Mouse (Mus musculus) small intestine, adult 2 months (tissue): Measurements from ENCODE around the gene Itga3. TPM values are rescaled to one million over a fixed set of nuclear protein-coding genes. Genes with fewer than 3 reads are reported as not detected.

Source experiments
- H3K27ac ChIP-seq: fragments of 200-500 bp; 2 replicates; pipeline ENCODE4 v1.5.1; 2012; ENCODE audit warnings: low read depth, low read length, control low read depth, inconsistent platforms; ENCODE audit not compliant: insufficient read depth
- H3K27me3 ChIP-seq: fragments of 200-500 bp; 2 replicates; pipeline ENCODE4 v1.6.1; 2012; ENCODE audit warnings: mild to moderate bottlenecking, moderate library complexity, low read length, inconsistent platforms; ENCODE audit not compliant: control insufficient read depth, insufficient read depth
- H3K36me3 ChIP-seq: fragments of 200-500 bp; 2 replicates; pipeline ENCODE4 v1.6.1; 2012; ENCODE audit warnings: mild to moderate bottlenecking, low read length, control low read depth, inconsistent platforms; ENCODE audit not compliant: control insufficient read depth, insufficient read depth
- H3K4me1 ChIP-seq: fragments of 200-500 bp; 2 replicates; pipeline ENCODE4 v1.6.1; 2012; ENCODE audit warnings: low read length, inconsistent platforms, mixed read lengths; ENCODE audit not compliant: control insufficient read depth, insufficient read depth, insufficient read length
- H3K4me3 ChIP-seq: fragments of 200-500 bp; 2 replicates; pipeline ENCODE4 v1.5.1; 2012; ENCODE audit warnings: low read depth, mild to moderate bottlenecking, control low read depth, inconsistent platforms, low read length, moderate library complexity
- CTCF ChIP-seq: fragments of 200-500 bp; IDR thresholded peaks from 2 replicates; pipeline ENCODE4 v1.5.1; 2012; ENCODE audit warnings: low read depth, mild to moderate bottlenecking, control low read depth, inconsistent platforms, low read length, moderate library complexity, mixed read lengths; ENCODE audit not compliant: insufficient replicate concordance, insufficient read length; ENCODE audit errors: extremely low read depth
- POLR2A ChIP-seq: fragments of 200-500 bp; IDR thresholded peaks from 2 replicates; pipeline ENCODE4 v1.6.1; 2012; ENCODE audit warnings: low read depth, mild to moderate bottlenecking, control low read depth, inconsistent platforms, low read length, moderate library complexity
- WGBS: fragments of 180-500 bp; shearing (Covaris S2); methylation state at CpG from one replicate; pipeline ENCODE4 v1.1.7; 2018; 5-methylcytosine and 5-hydroxymethylcytosine counted together
- polyA plus RNA-seq: library from polyadenylated mRNA; depleted of rRNA; stranded (reverse); fragments of >200 nt; gene quantifications from 2 replicates; pipeline ENCODE4 v1.2.3, GENCODE M21; 2012

Itga3 gene
- polyA plus RNA-seq, 1 experiment: 156 TPM

DNA sequence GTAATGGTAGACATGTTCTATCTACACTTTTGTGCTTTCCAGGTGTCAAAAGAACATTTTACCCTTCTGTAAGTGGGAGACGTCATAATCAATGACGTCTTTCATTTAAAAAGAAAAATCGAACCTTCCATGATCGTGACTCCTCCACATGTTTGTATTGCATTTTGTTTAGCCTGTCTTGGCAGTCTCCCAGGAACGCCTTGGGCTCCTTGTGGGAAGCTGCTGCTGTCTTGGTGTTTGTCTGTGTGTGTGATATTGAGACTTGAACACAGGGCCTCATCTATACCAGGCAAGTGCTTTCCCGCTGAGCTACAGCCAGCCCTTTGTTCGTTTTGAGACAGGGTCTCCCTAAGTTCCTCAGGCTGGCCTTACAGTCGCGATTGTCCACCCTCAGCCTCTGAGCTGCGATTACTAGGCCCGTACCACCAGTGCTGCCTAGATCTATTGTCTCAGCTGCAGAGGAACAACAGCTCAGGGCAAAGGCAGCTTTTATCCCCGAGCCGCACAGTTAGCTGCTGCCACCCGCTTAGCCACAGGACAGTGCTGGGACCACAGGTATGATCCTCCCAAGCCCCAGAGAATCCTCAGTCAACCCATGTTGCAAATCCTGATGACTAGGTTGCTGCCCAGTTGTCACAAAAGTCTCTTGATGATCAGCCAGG is 38.3 kb downstream of the Itga3 start:
- H3K36me3 ChIP-seq: peaks cover 34% of the 10 kb centered on the region
- TF ChIP-seq CTCF (no peak), POLR2A (no peak)
- no peaks in the 10 kb centered on the region for H3K27me3 ChIP-seq
- WGBS: 48% methylated on average over 14 of the region's 14 CpGs
- H3K4me1 ChIP-seq: peaks cover 27% of the 10 kb centered on the region
- H3K4me3 ChIP-seq: no peak overlapping the region
- peak overlapping the region; percentile 76 for H3K27ac ChIP-seq

DNA sequence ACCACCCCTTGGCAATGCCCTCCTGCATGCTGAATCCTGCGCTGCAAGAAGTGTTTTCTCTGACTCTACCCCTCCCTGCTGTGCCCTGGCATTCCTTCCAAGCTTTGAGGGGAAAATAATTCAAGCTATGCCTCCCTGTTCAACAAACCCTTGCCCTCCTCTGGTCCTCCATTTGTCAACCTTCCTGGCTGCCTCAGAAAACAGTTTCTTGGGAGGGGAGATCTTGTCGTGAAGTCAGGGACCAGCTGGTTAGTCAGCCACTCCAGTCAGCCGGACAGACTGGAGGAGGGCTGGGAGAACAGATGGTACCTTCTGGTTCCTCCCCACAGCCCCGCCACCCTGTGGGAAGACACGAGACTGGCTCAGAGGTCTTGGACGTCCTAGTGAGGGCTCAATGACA is 39.3 kb downstream of the Itga3 start:
- Histone ChIP-seq H3K27ac (no peak overlapping the region), H3K36me3 (peaks cover 35% of the 10 kb centered on the region), H3K27me3 (no peaks in the 10 kb centered on the region), H3K4me1 (peaks cover 30% of the 10 kb centered on the region), H3K4me3 (no peak overlapping the region)
- WGBS: 73% methylated on average over 6 of the region's 6 CpGs
- TF ChIP-seq POLR2A (no peak), CTCF (no peak)

DNA sequence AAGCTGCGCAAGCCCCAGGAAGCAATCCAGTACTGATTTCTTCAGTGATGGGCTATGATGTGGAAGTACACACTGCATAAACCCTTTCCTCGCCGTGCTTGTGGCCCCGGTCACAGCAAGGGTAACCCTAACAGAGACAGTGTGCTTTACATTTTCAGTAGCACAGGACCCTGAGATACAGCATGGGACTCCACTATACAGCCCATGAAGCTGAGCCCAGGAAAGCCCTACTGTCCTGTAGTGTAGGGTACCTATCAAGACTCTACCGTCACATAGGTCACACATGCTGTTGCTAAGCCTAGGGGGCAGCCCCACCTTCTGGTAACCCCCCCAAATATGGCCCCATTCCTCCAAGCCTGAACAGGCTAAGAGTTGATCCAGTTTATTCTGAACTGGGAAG is 40.1 kb downstream of the Itga3 start:
- TF ChIP-seq CTCF (no peak), POLR2A (no peak)
- H3K27me3 ChIP-seq: no peaks in the 10 kb centered on the region
- peaks cover 43% of the 10 kb centered on the region for H3K36me3 ChIP-seq
- H3K4me1 ChIP-seq: peaks cover 30% of the 10 kb centered on the region
- H3K27ac ChIP-seq: no peak overlapping the region
- WGBS: 98% methylated on average over 5 of the region's 5 CpGs
- H3K4me3 ChIP-seq: no peak overlapping the region

DNA sequence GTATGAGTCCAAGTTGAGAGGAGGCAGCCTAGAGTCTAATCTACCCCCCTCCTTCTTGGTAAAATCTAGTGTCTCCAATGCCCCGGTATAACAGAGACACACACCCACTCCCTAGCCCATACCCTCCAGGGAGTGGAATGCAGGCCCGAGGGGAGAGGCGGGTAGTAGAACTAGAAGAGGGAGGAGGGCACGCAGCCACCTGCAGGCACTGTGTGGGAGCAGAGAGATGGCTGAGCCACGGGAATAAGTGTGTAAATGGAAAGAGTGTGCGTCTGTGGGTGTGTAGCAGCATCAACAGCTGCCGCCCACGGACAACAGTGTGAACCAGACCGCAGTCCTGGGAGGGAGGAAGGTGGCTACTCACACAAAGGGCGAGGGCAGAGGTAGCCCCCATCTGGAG is 41.7 kb downstream of the Itga3 start:
- TF ChIP-seq POLR2A (no peak), CTCF (no peak)
- Histone ChIP-seq H3K4me3 (no peak overlapping the region), H3K36me3 (peaks cover 48% of the 10 kb centered on the region), H3K27ac (no peak overlapping the region), H3K27me3 (no peaks in the 10 kb centered on the region), H3K4me1 (peaks cover 24% of the 10 kb centered on the region)
- whole genome bisulfite sequencing: 77% methylated on average over 10 of the region's 10 CpGs

DNA sequence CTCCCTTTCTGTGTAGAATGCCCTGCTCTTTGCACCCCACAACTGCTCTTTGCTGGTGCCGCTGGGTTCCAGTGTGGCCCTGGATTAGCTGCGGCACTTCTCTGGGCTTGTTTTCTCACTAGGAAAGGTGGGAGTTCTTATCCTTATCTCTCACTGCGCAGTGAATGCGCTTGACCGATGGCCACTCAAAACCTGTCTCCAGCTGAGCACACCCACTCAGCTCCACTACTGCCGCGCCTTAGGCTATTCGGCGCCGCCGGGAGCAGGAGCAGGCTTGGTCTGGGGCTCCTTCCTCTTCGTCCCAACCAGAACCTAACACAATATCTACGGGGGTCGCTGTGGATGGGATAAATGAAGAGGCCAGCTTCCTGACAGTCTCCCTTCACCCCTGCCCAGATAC is 43.0 kb downstream of the Itga3 start:
- Histone ChIP-seq H3K27ac (no peak overlapping the region), H3K36me3 (peaks cover 53% of the 10 kb centered on the region), H3K4me1 (peaks cover 14% of the 10 kb centered on the region), H3K27me3 (no peaks in the 10 kb centered on the region), H3K4me3 (no peak overlapping the region)
- TF ChIP-seq CTCF: no peak
- no peak for TF ChIP-seq POLR2A
- WGBS: 74% methylated on average over 14 of the region's 14 CpGs

DNA sequence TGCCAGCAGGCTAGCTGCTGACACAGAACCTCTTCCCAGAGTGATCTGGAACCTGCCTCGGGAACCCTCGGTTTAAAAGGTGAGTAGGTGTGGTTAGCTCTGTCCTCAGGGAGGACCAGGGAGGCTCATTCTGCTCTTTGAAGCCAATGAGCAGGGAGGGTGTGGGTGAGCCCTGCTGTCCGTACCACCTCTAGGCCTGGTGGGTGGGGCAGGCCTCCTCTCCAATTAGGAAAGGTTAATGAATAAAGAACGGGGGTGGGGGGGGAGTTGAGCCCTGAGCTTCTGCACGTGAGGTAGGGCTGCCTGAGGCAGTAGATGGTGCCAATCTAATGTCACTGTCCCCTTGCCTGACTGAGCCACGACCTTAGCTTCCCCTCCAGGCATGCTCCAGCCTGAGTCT is 43.7 kb downstream of the Itga3 start:
- Histone ChIP-seq H3K36me3 (peaks cover 54% of the 10 kb centered on the region), H3K4me1 (peaks cover 9% of the 10 kb centered on the region), H3K4me3 (no peak overlapping the region), H3K27me3 (no peaks in the 10 kb centered on the region), H3K27ac (no peak overlapping the region)
- TF ChIP-seq POLR2A: no peak
- no peak for TF ChIP-seq CTCF
- 31% methylated on average over 6 of the region's 6 CpGs for WGBS

DNA sequence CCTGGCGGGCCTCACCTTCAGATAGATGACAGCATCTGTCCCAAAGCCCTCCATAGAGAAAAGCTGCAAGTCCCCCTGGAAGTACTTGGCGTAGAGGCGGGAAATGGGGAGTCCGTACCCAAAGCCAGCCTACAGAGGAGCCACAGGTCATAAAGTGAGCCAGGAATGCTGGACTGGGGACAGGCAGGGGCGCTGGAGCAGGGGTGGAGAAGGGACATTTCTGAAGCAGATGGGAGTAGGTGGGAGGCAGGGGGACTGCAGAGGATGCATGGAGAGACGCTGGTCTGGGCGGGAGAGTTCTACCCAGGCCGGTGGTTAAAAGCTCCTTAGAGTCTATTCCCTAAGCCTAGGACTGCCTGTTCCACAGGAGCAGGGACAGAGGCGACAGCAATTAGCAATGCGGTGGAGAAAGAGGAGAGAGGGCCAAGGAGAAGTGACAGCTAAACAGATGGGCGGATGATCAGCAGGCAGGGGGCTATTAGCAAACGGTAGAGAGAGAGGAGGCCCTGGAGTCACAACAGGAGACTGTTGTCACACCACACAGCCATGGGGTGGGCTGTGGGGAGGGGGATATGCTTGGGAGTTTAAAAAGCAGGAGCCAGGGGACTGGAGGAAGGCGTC is 48.6 kb downstream of the Itga3 start:
- TF ChIP-seq CTCF: no peak
- TF ChIP-seq POLR2A: no peak
- Histone ChIP-seq H3K27ac (no peak overlapping the region), H3K4me1 (no peaks in the 10 kb centered on the region), H3K4me3 (no peak overlapping the region), H3K36me3 (peaks cover 38% of the 10 kb centered on the region), H3K27me3 (no peaks in the 10 kb centered on the region)
- WGBS: 79% methylated on average over 13 of the region's 13 CpGs

DNA sequence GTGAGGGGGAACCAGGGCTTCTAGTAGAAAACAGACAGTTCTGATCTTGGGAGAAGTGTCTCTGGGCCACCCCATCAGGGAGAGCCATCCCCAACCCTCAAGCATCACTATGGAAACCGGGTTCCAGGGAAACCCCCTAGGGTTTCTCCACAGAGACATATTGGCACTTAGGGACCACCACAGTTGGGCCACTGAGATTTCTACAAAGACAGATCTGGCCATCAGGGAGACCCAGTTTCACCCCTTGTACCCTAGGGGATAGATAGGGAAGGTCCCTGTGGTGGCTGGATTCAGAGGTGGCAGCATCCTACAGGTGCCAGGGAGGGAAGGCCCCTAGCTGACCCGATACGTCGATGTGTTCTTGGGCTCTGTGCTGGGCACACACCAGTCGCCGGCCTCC is 49.8 kb downstream of the Itga3 start:
- no peaks in the 10 kb centered on the region for H3K4me1 ChIP-seq
- peaks cover 33% of the 10 kb centered on the region for H3K36me3 ChIP-seq
- H3K27ac ChIP-seq: no peak overlapping the region
- no peak for TF ChIP-seq POLR2A
- no peak for TF ChIP-seq CTCF
- 88% methylated on average over 6 of the region's 6 CpGs for WGBS
- no peaks in the 10 kb centered on the region for H3K27me3 ChIP-seq
- H3K4me3 ChIP-seq: no peak overlapping the region
